Mouse (Mus musculus) intestine, embryonic 16.5 days (tissue): ENCODE data around the gene Reps2. TPM values are rescaled to one million over a fixed set of nuclear protein-coding genes. Genes with fewer than 3 reads are reported as not detected.

Source experiments
- ATAC-seq: fragments of 200-750 bp; cut with Nextera tagmentation; 2 replicates; pipeline ENCODE4 v1.8.0; 2017; ENCODE audit warnings: moderate TSS enrichment, moderate library complexity
- H3K27ac ChIP-seq: fragments of 300-500 bp; sonication (generic); 2 replicates; pipeline ENCODE4 v1.5.1; 2014; ENCODE audit warnings: mild to moderate bottlenecking, low read length
- H3K27me3 ChIP-seq: fragments of 300-500 bp; sonication (generic); replicated peaks from 2 replicates; pipeline ENCODE4 v1.6.1; 2014; ENCODE audit warnings: low read length, control low read depth, mixed read lengths; ENCODE audit not compliant: control insufficient read depth, insufficient read depth
- H3K36me3 ChIP-seq: fragments of 300-500 bp; sonication (generic); 2 replicates; pipeline ENCODE4 v1.6.1; 2014; ENCODE audit warnings: low read length, control low read depth; ENCODE audit not compliant: control insufficient read depth, insufficient read depth
- H3K4me1 ChIP-seq: fragments of 300-500 bp; sonication (generic); 2 replicates; pipeline ENCODE4 v1.6.1; 2014; ENCODE audit warnings: low read length, control low read depth, mixed read lengths; ENCODE audit not compliant: control insufficient read depth, insufficient read depth
- H3K4me2 ChIP-seq: fragments of 300-500 bp; sonication (generic); 2 replicates; pipeline ENCODE4 v1.6.1; 2014; ENCODE audit warnings: low read depth, low read length, control low read depth
- H3K4me3 ChIP-seq: fragments of 300-500 bp; sonication (generic); 2 replicates; pipeline ENCODE4 v1.5.1; 2014; ENCODE audit warnings: mild to moderate bottlenecking, low read length
- H3K9ac ChIP-seq: fragments of 300-500 bp; sonication (generic); 2 replicates; pipeline ENCODE4 v1.6.1; 2014; ENCODE audit warnings: low read depth, low read length
- H3K9me3 ChIP-seq: fragments of 300-500 bp; sonication (generic); 2 replicates; pipeline ENCODE4 v1.6.1; 2016; ENCODE audit warnings: low read length, control low read depth; ENCODE audit not compliant: control insufficient read depth
- WGBS: fragments of 180-500 bp; shearing (Covaris S2); extraction: QIAGEN DNeasy Blood & Tissue Kit; methylation state at CpG from one replicate; pipeline ENCODE4 v1.1.7; 2014; 5-methylcytosine and 5-hydroxymethylcytosine counted together
- polyA plus RNA-seq: library from polyadenylated mRNA; unstranded; fragments of >200 nt; fragmentation: Nextera tagmentation; extraction: Ambion mirVana; gene quantifications from 2 replicates; pipeline ENCODE4 v1.2.1, GENCODE M21; 2015

The Reps2 gene
- polyA plus RNA-seq, 1 experiment from 2014 or later = 0.48 TPM

DNA sequence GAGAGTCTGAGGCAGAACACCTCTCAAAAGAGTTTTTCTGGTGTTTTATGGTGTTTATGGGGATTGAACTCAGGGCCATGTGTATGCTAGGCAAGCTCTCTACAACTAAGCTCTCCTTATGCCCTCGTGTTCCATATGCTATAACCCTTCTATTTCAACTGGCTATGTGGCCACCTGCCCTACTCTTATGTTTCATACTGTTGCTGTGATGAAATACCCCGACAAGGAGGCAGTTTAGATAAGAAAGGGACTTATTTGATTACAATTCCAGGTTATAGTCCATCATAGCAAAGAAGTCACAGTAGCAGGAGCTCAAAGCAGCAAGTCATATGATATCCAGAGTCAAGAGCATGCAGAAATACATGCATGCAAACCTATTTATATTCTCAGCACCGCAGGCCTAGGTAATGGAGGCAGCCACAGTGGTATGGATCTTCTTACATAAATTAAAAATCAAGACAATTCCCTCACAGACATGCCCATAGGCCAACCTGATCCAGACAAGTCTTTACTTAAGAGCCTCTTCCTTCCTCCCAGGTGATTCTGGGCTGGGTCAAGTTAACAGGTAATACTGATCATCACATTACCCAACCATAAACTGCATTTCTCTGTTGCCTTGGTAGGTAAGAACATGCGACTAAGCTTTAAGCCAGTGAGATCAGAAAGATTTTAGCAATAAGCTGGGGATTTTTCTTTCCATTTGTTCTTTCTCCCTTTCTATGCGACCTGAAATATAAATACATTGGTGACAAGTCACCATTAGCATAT is 210.5 kb downstream of the Reps2 start:
- peak; percentile 86 for ATAC-seq
- H3K9me3 ChIP-seq = no peaks in the 10 kb centered on the region
- 68% methylated on average over 5 of the region's 5 CpGs for WGBS

DNA sequence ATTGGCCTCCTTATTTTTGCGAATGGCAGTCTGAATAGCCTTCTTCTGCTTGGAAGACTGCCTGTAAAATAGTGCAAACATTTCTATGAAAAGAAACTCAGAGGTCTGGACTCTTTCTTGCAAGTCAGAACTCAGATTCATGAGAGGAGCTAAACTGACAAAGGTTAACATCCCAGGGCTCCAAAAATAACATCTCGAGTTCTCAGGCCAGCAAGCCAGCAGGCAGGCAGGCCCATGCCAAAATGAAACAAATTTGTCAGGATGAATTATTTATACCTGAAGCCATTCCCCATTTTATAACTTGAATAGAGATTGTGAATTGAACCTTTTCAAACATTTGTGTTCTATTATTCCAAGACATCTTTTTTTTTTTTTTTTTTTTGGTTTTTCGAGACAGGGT is 215.8 kb downstream of the Reps2 start:
- 73% methylated on average over 3 of the region's 3 CpGs for WGBS
- Histone ChIP-seq H3K27me3 (no peaks in the 10 kb centered on the region; the same call in 1 of the 2 replicates), H3K27ac (no peak overlapping the region), H3K9me3 (no peaks in the 10 kb centered on the region), H3K4me1 (no peaks in the 10 kb centered on the region), H3K36me3 (no peaks in the 10 kb centered on the region), H3K4me2 (no peak overlapping the region), H3K9ac (no peak overlapping the region), H3K4me3 (no peak overlapping the region)
- no peak for ATAC-seq

More for the DNA sequence above, 210.5 kb downstream of the Reps2 start:
- H3K27ac ChIP-seq = no peak overlapping the region
- H3K4me1 ChIP-seq = no peaks in the 10 kb centered on the region
- H3K4me3 ChIP-seq = no peak overlapping the region
- H3K36me3 ChIP-seq = no peaks in the 10 kb centered on the region
- no peaks in the 10 kb centered on the region for H3K27me3 ChIP-seq
- no peak overlapping the region for H3K9ac ChIP-seq
- H3K4me2 ChIP-seq = no peak overlapping the region

DNA sequence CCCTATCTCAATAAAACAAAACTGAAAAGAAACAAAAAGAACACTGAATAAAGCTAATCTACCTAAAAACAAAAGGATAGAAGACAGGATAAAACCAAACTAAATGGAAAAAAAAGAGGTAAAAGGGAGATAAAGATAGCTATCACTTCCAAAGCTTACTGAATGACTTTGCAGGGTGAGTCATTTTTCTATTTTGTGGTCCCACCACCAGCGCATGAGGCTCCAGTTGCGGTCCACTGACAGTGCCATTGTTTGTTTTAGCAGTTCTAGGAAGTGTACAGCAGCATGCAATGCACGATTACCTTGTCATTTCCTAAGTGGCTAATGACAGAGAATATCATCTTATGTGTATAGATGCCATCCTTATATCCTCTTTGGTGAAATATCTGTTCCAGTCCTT is 224.0 kb downstream of the Reps2 start:
- Histone ChIP-seq H3K9ac (no peak overlapping the region), H3K4me2 (no peak overlapping the region), H3K9me3 (no peaks in the 10 kb centered on the region), H3K4me1 (no peaks in the 10 kb centered on the region), H3K27me3 (no peaks in the 10 kb centered on the region), H3K36me3 (no peaks in the 10 kb centered on the region), H3K27ac (no peak overlapping the region), H3K4me3 (no peak overlapping the region)
- ATAC-seq = no peak
- WGBS = 74% methylated on average over 3 of the region's 3 CpGs

DNA sequence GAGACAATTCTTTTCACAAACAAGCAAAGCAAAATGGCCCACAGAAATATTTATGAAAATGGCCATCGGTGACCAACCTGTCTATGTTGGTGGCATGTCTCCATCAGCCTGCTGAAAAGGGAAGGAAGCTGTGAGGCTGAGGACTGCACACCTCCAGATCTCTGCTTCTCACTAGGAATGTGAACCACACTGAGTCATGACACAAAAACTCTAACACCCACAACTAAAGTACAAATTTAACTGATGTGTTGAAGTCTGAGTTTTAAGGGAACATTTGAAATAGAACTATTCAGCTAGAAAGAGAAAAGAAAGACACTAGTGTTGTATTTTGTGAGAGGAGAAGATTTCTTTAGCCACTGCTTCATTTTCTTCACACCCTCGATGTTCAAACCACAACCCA is 230.3 kb downstream of the Reps2 start:
- no peaks in the 10 kb centered on the region for H3K9me3 ChIP-seq
- no peak overlapping the region for H3K4me3 ChIP-seq
- no peak overlapping the region for H3K9ac ChIP-seq
- 82% methylated on average over 2 of the region's 2 CpGs for whole genome bisulfite sequencing
- no peaks in the 10 kb centered on the region for H3K4me1 ChIP-seq
- no peak overlapping the region for H3K4me2 ChIP-seq
- H3K36me3 ChIP-seq = no peaks in the 10 kb centered on the region
- H3K27me3 ChIP-seq = no peaks in the 10 kb centered on the region
- no peak overlapping the region for H3K27ac ChIP-seq
- no peak for ATAC-seq

DNA sequence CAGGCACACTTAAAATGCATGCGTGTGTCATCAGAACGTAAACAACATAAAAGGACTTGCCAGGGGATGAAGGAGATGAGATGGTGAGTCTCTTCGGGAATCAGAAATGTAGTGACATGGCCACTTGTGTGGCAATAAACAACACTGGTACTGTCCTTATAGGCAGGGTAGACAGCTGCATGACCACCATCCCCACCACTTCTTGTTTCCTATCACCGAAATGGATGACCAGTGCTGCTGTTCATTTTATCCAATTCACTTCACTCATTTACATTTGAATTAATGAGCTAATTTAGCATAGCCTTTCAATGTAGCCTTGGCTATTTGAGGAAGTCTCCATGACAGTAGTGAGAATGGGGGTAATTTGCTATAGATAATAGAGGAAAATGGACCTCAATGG is 236.2 kb downstream of the Reps2 start:
- WGBS = 84% methylated on average over 4 of the region's 4 CpGs
- no peak overlapping the region for H3K27ac ChIP-seq
- H3K36me3 ChIP-seq = no peaks in the 10 kb centered on the region
- H3K9me3 ChIP-seq = no peaks in the 10 kb centered on the region
- H3K27me3 ChIP-seq = no peaks in the 10 kb centered on the region
- H3K4me3 ChIP-seq = no peak overlapping the region
- no peaks in the 10 kb centered on the region for H3K4me1 ChIP-seq
- H3K9ac ChIP-seq = no peak overlapping the region
- ATAC-seq = no peak
- no peak overlapping the region for H3K4me2 ChIP-seq

DNA sequence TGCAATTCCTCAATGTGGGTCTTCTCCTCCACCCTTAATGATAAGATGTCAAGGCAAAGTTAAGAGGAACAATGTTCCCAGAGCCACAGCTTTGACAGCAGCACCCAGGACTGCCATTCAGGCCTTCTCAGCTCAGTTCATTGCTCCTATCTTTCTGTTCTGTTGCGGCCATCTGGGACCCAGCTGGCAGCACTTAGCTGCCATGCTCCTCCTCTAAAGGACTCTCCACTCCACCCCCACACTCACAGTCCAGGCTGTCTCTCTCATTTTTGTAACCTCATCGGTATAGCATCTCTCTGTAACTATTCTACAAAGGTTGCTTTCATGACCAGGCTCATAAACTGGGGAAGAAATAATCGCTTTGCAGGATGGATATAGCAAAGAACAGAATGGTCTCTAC is 241.0 kb downstream of the Reps2 start:
- no peaks in the 10 kb centered on the region for H3K27me3 ChIP-seq
- no peak overlapping the region for H3K9ac ChIP-seq
- no peaks in the 10 kb centered on the region for H3K36me3 ChIP-seq
- no peaks in the 10 kb centered on the region for H3K4me1 ChIP-seq
- WGBS = 70% methylated on average over 3 of the region's 3 CpGs
- H3K4me3 ChIP-seq = no peak overlapping the region
- no peak overlapping the region for H3K4me2 ChIP-seq
- H3K27ac ChIP-seq = no peak overlapping the region
- H3K9me3 ChIP-seq = no peaks in the 10 kb centered on the region
- ATAC-seq = no peak

DNA sequence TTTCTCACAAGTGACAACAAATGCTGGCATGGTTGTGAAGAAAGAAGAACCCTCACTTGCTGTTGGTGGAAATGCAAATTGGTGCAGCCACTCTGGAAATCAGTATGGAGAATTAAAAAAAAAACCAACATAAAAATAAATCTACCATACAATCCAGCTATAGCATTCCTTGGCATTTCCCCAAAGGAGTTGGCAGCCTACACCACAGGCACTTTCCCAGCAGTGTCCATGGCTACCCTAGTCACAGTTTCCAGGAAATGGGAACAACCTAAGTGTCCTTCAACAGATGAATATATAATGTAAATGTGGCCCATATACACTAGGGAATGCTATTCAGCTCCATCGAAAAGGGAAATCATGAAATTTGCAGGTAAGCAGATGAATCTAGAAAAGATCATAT is 262.7 kb downstream of the Reps2 start:
- 97% methylated on average over 1 of the region's 1 CpGs for WGBS

DNA sequence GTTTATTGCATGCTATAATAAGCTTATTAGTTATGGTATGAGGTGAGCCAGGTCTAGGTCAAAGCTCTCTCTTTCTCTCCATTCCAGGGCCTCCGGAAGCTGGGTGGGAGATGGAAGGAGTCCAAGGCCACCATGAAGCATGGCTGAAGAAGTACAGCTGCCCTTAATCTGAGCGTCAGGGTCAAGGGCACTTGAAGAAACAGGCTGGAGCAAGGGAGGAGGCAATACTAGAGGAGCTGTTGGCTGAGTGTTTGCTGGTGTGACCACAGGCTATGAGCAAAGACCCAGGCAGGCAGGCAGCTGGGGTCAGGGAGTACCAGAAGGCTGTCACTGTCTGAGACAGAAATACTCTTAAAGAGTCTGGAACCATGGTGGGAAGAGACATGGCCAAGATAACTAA is 280.2 kb downstream of the Reps2 start:
- Histone ChIP-seq H3K27me3 (0 out of 2 replicates have a peak, but pooled peaks cover 2% of the 10 kb centered on the region), H3K9ac (no peak overlapping the region), H3K27ac (no peak overlapping the region), H3K4me3 (no peak overlapping the region), H3K36me3 (no peaks in the 10 kb centered on the region), H3K9me3 (no peaks in the 10 kb centered on the region), H3K4me2 (no peak overlapping the region), H3K4me1 (no peaks in the 10 kb centered on the region)
- WGBS = 36% methylated on average over 2 of the region's 2 CpGs
- no peak for ATAC-seq

More for the DNA sequence above, 262.7 kb downstream of the Reps2 start:
- Histone ChIP-seq H3K9me3 (no peaks in the 10 kb centered on the region), H3K27me3 (no peaks in the 10 kb centered on the region), H3K4me1 (no peaks in the 10 kb centered on the region), H3K36me3 (no peaks in the 10 kb centered on the region), H3K4me2 (no peak overlapping the region), H3K9ac (no peak overlapping the region), H3K4me3 (no peak overlapping the region), H3K27ac (no peak overlapping the region)
- no peak for ATAC-seq
